Mouse (Mus musculus) liver, embryonic 18 days (tissue): ENCODE results near the gene Spsb4. TPM values are rescaled to one million over a fixed set of nuclear protein-coding genes. Genes with fewer than 3 reads are reported as not detected.

Source experiments
- polyA plus RNA-seq: library from polyadenylated mRNA; depleted of rRNA; stranded (reverse); fragments of >200 nt; gene quantifications from 2 replicates; pipeline ENCODE4 v1.2.3, GENCODE M21; 2012; rRNA removed

Spsb4 gene
- polyA plus RNA-seq: 0.50 and 0.78 TPM in 2 replicates

DNA sequence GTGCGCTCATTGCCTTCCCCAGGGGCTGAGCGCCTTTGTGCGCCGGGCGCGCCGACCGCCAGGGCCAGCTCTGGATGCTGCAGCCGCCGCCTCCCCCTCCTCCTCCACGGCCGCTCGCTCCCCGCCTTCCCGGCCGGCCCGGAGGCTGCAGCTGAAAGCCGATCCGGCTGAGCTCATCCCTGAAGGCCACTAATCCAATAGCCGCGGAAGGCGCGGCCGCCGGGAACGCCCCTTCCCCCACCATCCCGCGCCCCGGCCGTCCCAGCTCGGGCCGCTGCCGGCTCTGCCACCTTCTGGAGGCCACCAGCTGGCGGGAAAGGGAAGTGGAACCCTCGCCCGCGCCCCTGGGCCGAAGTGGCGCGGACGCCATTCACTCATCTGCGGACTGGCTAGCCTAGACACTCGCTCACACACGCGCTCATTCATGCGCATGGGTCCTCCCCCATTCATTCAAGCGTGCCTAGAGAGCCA is at the start of gene Spsb4:
Gene Spsb4 (minus strand): TSS at position 167 of the 471 bp plus-strand sequence.

Other genes with a start within 250 kb of the Spsb4 start
- 3.3 and 4.0 TPM in 2 replicates for gene Pxylp1, start 126.2 kb downstream of the Spsb4 start, polyA plus RNA-seq
- 7.1 and 7.9 TPM in 2 replicates for gene Slc25a36, start 92.3 kb upstream of the Spsb4 start, polyA plus RNA-seq